Mouse (Mus musculus) T-helper 2 cell (primary cell): ENCODE results near the gene Olfr885.

Source experiments
- in situ Hi-C: fragments of 300-600 bp; cut with MboI, MseI; formaldehyde crosslinking; loops from one replicate; pipeline ENCODE4 v1.15.1; 2025; ENCODE audit warnings: high pct_unique_total_duplicates

The Olfr885 gene

DNA sequence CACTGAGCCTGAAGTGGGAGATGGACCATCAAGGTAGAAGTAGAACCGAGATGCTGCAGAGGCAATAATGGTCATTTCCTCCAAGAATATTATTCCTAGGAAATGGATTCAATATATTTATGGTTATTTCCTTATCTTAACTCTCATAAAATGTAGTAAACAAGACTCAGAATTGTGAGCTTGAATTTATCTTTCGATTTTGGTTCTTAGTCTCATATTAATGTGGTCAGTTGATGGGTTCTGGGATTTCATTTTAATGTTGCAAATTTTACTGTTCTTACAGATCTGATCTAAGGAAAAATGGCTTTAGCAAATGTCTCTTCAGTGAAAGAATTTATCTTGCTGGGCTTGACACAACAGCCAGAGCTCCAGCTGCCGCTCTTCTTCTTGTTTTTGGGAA is at the start of gene Olfr885:
TSS of gene Olfr885 (plus strand) at position 301 of the 400 bp plus-strand sequence.
- in situ Hi-C loops: no loop called here

DNA sequence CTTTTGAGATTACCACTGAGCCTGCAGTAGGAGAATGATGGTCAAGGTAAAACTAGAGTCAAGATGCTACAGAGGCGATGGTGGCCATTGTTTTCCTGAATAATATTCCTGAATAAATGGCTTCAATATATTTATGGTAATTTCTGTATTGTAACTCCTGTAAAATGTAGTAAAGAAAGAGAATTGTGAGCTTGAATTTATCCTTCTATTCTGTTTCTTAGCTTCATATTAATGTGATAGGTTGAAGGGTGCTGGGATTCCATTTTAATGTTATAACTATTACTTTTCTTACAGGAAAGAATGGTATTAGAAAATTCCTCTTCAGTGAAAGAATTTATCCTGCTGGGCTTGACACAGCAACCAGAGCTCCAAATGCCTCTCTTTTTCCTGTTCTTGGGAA is 35.6 kb upstream of the Olfr885 start, which contains the start of gene Olfr883:
TSS of gene Olfr883 (plus strand) at position 301 of the 400 bp plus-strand sequence.
- in situ Hi-C loops: loop anchor here (10.0 kb wide), 1 partner anchor 1769 kb away; the partner anchor contains the start of gene Olfr969

DNA sequence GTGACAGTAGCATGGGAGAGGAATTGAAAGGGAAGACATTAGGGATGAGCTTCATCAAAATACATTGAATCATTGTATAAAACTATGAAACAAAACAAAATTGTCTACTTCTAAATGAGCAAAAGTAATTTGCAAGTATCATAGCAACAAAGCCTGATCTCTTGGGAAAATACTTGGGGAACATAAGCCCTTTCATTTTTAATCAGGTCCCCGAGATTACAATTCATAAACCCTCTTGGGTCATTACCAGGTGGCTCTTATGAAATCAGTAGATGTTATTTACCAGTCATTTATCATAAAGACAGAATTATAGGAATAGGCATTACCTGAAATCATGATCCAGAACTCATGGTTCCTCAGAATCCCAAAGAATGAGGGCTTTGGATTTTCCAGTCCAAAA is 14.9 kb upstream of the Olfr885 start, which contains the start of gene Olfr884:
TSS of gene Olfr884 (plus strand) at position 301 of the 400 bp plus-strand sequence.
- in situ Hi-C loops: loop anchor here (10.0 kb wide), 1 partner anchor 449 kb away; the partner anchor contains the start of gene Olfr907

DNA sequence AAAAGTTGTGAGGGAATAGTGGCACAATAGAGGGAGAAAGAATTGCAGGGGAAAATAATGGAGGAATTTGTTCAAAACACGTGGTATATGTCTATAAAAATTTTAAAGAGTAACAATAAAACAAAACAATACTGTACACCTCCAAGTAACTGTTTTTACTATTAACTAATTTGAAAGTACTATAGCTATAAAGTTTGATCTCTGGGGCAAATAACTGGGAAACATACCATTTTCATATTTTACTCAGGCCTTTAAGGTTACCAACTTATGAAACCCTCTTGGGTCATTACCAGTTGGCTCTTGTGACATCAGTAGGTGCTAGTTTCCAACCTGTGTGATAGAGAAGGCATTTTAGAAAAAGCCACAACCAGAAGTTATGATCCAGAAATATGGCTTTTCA is 22.6 kb downstream of the Olfr885 start, which contains the start of gene Olfr887:
TSS of gene Olfr887 (plus strand) at position 301 of the 400 bp plus-strand sequence.
- in situ Hi-C loops: no loop called here

DNA sequence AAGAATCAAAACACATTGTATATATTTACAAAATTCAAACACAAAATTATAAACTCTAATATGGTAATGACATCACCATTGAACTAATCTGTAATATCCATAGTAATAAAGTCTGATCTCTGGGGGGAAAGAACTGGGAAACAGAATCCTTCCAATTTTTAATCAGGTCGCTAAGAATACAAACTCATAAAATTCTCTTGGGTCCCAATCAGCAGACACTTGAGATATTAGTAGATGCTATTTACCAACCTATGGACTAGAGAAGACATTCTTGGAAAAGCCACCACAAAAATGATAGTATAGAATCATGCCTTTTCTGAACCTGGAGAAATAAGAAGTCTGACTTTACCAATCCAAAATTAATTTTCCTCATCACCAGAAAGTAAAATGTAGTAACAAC is 46.7 kb downstream of the Olfr885 start, which contains the start of gene Olfr888:
TSS of gene Olfr888 (plus strand) at position 301 of the 400 bp plus-strand sequence.
- in situ Hi-C loops: no loop called here
